In genomic region chr4:156034901-156035300, GRCm38 (mm10) we compare ENCODE assay signal across 9 mouse cellular contexts. TPM values are rescaled to one million over a fixed set of nuclear protein-coding genes. Genes with fewer than 3 reads are reported as not detected.
DNase-seq lines count a peak whose midpoint lies in the region; ATAC-seq and TF ChIP-seq lines count a peak whose summit lies in the region.
"Had no signal": no experiment of that assay in that cellular context is flagged by ENCODE, and none has a peak within 500 bp of the region (broad histone marks: within the 10 kb centered on the region; RNA-seq: fewer than 3 reads in every experiment).

No protein-coding gene starts in this region.

- DNase-seq in heart, embryonic 10.5 days (ENCODE audit: low spot score) = no peak
- no peak for DNase-seq in heart, postnatal 10 days
- peak; percentile 25 for DNase-seq in R1 (ENCODE audit: low read depth, low spot score)
- no peak for DNase-seq in hindbrain, postnatal 0 days (ENCODE audit: low spot score)
- DNase-seq in midbrain, postnatal 0 days (ENCODE audit: low spot score) = no peak
- DNase-seq in urinary bladder, postnatal 14 days (ENCODE audit: low spot score) = no peak
- DNase-seq in left cerebral cortex, postnatal 10 days (ENCODE audit: extremely low spot score in 1 of 2, low spot score in 2 of 2) = no peak
- DNase-seq in layer of hippocampus, postnatal 10 days (ENCODE audit: low spot score in 2 of 2) = no peak

- peaks cover 28% of the 10 kb centered on the region for H3K27me3 ChIP-seq in heart, embryonic 10.5 days (ENCODE audit: insufficient read depth, poor library complexity, severe bottlenecking)
- H3K27me3 ChIP-seq in hindbrain, postnatal 0 days (ENCODE audit: insufficient read depth, low read length) = peaks cover 12% of the 10 kb centered on the region
- peaks cover 17% of the 10 kb centered on the region for H3K27me3 ChIP-seq in midbrain, postnatal 0 days (ENCODE audit: insufficient read depth, low read length)

- peaks cover 38% of the 10 kb centered on the region for H3K4me1 ChIP-seq in heart, embryonic 10.5 days
- peaks cover 20% of the 10 kb centered on the region for H3K4me1 ChIP-seq in hindbrain, postnatal 0 days (ENCODE audit: insufficient read depth, low read length)
- peaks cover 25% of the 10 kb centered on the region for H3K4me1 ChIP-seq in midbrain, postnatal 0 days (ENCODE audit: insufficient read depth, low read length)

- H3K27ac ChIP-seq in heart, embryonic 10.5 days = no peak overlapping the region
- no peak overlapping the region for H3K27ac ChIP-seq in hindbrain, postnatal 0 days
- no peak overlapping the region for H3K27ac ChIP-seq in midbrain, postnatal 0 days (ENCODE audit: low read depth, low read length)

- ATAC-seq in hindbrain, postnatal 0 days = no peak
- no peak for ATAC-seq in midbrain, postnatal 0 days (ENCODE audit: low FRiP score)

- intact Hi-C loops in heart, postnatal 10 days (cut with DNase I) = loop anchor here (5.0 kb wide), 1 partner anchor 73 kb away; the partner anchor contains the start of gene C1qtnf12
- intact Hi-C loops in left cerebral cortex, postnatal 10 days (cut with DNase I) = loop anchor here (5.0 kb wide), 1 partner anchor 62 kb away; no protein-coding TSS in a partner anchor

- peak overlapping the region; percentile 21; the same call in 1 of the 2 replicates for H3K9ac ChIP-seq in hindbrain, postnatal 0 days (replicated peaks; ENCODE audit: low read length)
- peak overlapping the region; percentile 19; the same call in 1 of the 2 replicates for H3K9ac ChIP-seq in midbrain, postnatal 0 days (replicated peaks; ENCODE audit: low read length, poor library complexity, severe bottlenecking)

- H3K36me3 ChIP-seq in heart, embryonic 10.5 days = no peaks in the 10 kb centered on the region
- H3K36me3 ChIP-seq in hindbrain, postnatal 0 days (ENCODE audit: insufficient read depth, low read length) = no peaks in the 10 kb centered on the region
- H3K36me3 ChIP-seq in midbrain, postnatal 0 days (ENCODE audit: insufficient read depth, low read length) = no peaks in the 10 kb centered on the region

- peak overlapping the region; percentile 46 for H3K4me2 ChIP-seq in hindbrain, postnatal 0 days (ENCODE audit: low read depth, low read length)
- peak overlapping the region; percentile 43 for H3K4me2 ChIP-seq in midbrain, postnatal 0 days (ENCODE audit: low read depth, low read length, poor library complexity, severe bottlenecking)

- no peaks in the 10 kb centered on the region for H3K9me3 ChIP-seq in heart, embryonic 10.5 days
- no peaks in the 10 kb centered on the region for H3K9me3 ChIP-seq in hindbrain, postnatal 0 days (ENCODE audit: low read length)
- H3K9me3 ChIP-seq in midbrain, postnatal 0 days (ENCODE audit: low read length) = no peaks in the 10 kb centered on the region

- no peak for TF ChIP-seq CTCF in hindbrain, postnatal 0 days (IDR thresholded peaks at IDR 0.05; ENCODE audit: low read depth)
- no peak for TF ChIP-seq CTCF in midbrain, postnatal 0 days (IDR thresholded peaks at IDR 0.05)

- WGBS in heart, embryonic 10.5 days = 6% methylated on average over 25 of the region's 25 CpGs
- WGBS in hindbrain, postnatal 0 days = 2% methylated on average over 25 of the region's 25 CpGs
- WGBS in midbrain, postnatal 0 days = 2% methylated on average over 25 of the region's 25 CpGs

- peak overlapping the region; percentile 44 for H3K4me3 ChIP-seq in heart, embryonic 10.5 days
- H3K4me3 ChIP-seq in hindbrain, postnatal 0 days (ENCODE audit: low read length) = peak overlapping the region; percentile 30
- peak overlapping the region; percentile 22 for H3K4me3 ChIP-seq in midbrain, postnatal 0 days (ENCODE audit: low read depth, low read length)
- H3K4me3 ChIP-seq: erythroblast, embryonic 14.5 days had no signal

RNA-seq across cellular contexts. Expression of gene Tnfrsf18, which starts 8.9 kb away (rescaled TPM):
- polyA plus RNA-seq in heart, embryonic 10.5 days (2016; fragmentation: Nextera tagmentation; extraction: Ambion mirVana) = 1.4 and 1.7 TPM in 2 replicates
- total RNA-seq in heart, postnatal 10 days (2021) = under 1 TPM in 1 of 2 experiments, not detected in 1; 0.29 TPM
- total RNA-seq in hindbrain, postnatal 0 days (2014; rRNA removed) = 0.16 TPM in 1 of 2 replicates, not detected in the other
- polyA plus RNA-seq in hindbrain, postnatal 0 days (2015; fragmentation: Nextera tagmentation; extraction: Ambion mirVana) = 1.4 and 1.6 TPM in 2 replicates
- total RNA-seq in midbrain, postnatal 0 days (2014; rRNA removed) = not detected in 2 replicates
- polyA plus RNA-seq in midbrain, postnatal 0 days (2015; fragmentation: Nextera tagmentation; extraction: Ambion mirVana) = 1.5 and 2.2 TPM in 2 replicates
- not detected for total RNA-seq in left cerebral cortex, postnatal 10 days (2021)
- not detected for total RNA-seq in layer of hippocampus, postnatal 10 days (2021)
- polyA plus RNA-seq: erythroblast, embryonic 14.5 days had no signal

RNA-seq across cellular contexts. Expression of gene Tnfrsf4, which starts 21.3 kb away (rescaled TPM):
- polyA plus RNA-seq in heart, embryonic 10.5 days (2016; fragmentation: Nextera tagmentation; extraction: Ambion mirVana) = 0.28 and 1.0 TPM in 2 replicates
- total RNA-seq in heart, postnatal 10 days (2021) = under 1 TPM; 0.62 to 0.93 TPM
- total RNA-seq in hindbrain, postnatal 0 days (2014; rRNA removed) = 2.6 TPM in 1 of 2 replicates, not detected in the other
- polyA plus RNA-seq in hindbrain, postnatal 0 days (2015; fragmentation: Nextera tagmentation; extraction: Ambion mirVana) = 0.47 and 0.49 TPM in 2 replicates
- total RNA-seq in midbrain, postnatal 0 days (2014; rRNA removed) = 0.66 and 1.4 TPM in 2 replicates
- polyA plus RNA-seq in midbrain, postnatal 0 days (2015; fragmentation: Nextera tagmentation; extraction: Ambion mirVana) = 0.54 and 0.78 TPM in 2 replicates
- total RNA-seq in left cerebral cortex, postnatal 10 days (2021) = 1 to 10 TPM in 1 of 2 experiments, under 1 TPM in 1; 0.32 to 1.4 TPM
- 1 to 10 TPM; 1.2 to 2.2 TPM for total RNA-seq in layer of hippocampus, postnatal 10 days (2021)

RNA-seq across cellular contexts. Expression of gene Ttll10, which starts 24.3 kb away (rescaled TPM):
- polyA plus RNA-seq in heart, embryonic 10.5 days (2016; fragmentation: Nextera tagmentation; extraction: Ambion mirVana) = 0.19 and 0.38 TPM in 2 replicates
- not detected for total RNA-seq in heart, postnatal 10 days (2021)
- 0.26 TPM in 1 of 2 replicates, not detected in the other for total RNA-seq in hindbrain, postnatal 0 days (2014; rRNA removed)
- polyA plus RNA-seq in hindbrain, postnatal 0 days (2015; fragmentation: Nextera tagmentation; extraction: Ambion mirVana) = 0.08 TPM in 1 of 2 replicates, not detected in the other
- 1.9 TPM in 1 of 2 replicates, not detected in the other for total RNA-seq in midbrain, postnatal 0 days (2014; rRNA removed)
- polyA plus RNA-seq in midbrain, postnatal 0 days (2015; fragmentation: Nextera tagmentation; extraction: Ambion mirVana) = not detected in 2 replicates
- total RNA-seq in left cerebral cortex, postnatal 10 days (2021) = not detected
- under 1 TPM; 0.13 to 0.16 TPM for total RNA-seq in layer of hippocampus, postnatal 10 days (2021)
- polyA plus RNA-seq: erythroblast, embryonic 14.5 days had no signal

RNA-seq across cellular contexts. Expression of gene Sdf4, which starts 42.2 kb away (rescaled TPM):
- 139 and 148 TPM in 2 replicates for polyA plus RNA-seq in heart, embryonic 10.5 days (2016; fragmentation: Nextera tagmentation; extraction: Ambion mirVana)
- total RNA-seq in heart, postnatal 10 days (2021) = 100 to 1,000 TPM; 105 to 108 TPM
- total RNA-seq in hindbrain, postnatal 0 days (2014; rRNA removed) = 100 and 121 TPM in 2 replicates
- 122 and 127 TPM in 2 replicates for polyA plus RNA-seq in hindbrain, postnatal 0 days (2015; fragmentation: Nextera tagmentation; extraction: Ambion mirVana)
- 84.8 and 105 TPM in 2 replicates for total RNA-seq in midbrain, postnatal 0 days (2014; rRNA removed)
- 111 and 112 TPM in 2 replicates for polyA plus RNA-seq in midbrain, postnatal 0 days (2015; fragmentation: Nextera tagmentation; extraction: Ambion mirVana)
- total RNA-seq in left cerebral cortex, postnatal 10 days (2021) = 100 to 1,000 TPM; 136 to 139 TPM
- total RNA-seq in layer of hippocampus, postnatal 10 days (2021) = 100 to 1,000 TPM; 128 to 136 TPM

RNA-seq across cellular contexts. Expression of gene B3galt6, which starts 42.5 kb away (rescaled TPM):
- 10.7 and 12.9 TPM in 2 replicates for polyA plus RNA-seq in heart, embryonic 10.5 days (2016; fragmentation: Nextera tagmentation; extraction: Ambion mirVana)
- total RNA-seq in heart, postnatal 10 days (2021) = 1 to 10 TPM; 3.4 to 3.7 TPM
- 48.8 and 56.8 TPM in 2 replicates for total RNA-seq in hindbrain, postnatal 0 days (2014; rRNA removed)
- 26.1 and 26.2 TPM in 2 replicates for polyA plus RNA-seq in hindbrain, postnatal 0 days (2015; fragmentation: Nextera tagmentation; extraction: Ambion mirVana)
- total RNA-seq in midbrain, postnatal 0 days (2014; rRNA removed) = 52.5 and 57.2 TPM in 2 replicates
- 31.1 and 32.2 TPM in 2 replicates for polyA plus RNA-seq in midbrain, postnatal 0 days (2015; fragmentation: Nextera tagmentation; extraction: Ambion mirVana)
- 10 to 100 TPM; 11.4 to 11.8 TPM for total RNA-seq in left cerebral cortex, postnatal 10 days (2021)
- total RNA-seq in layer of hippocampus, postnatal 10 days (2021) = 10 to 100 TPM; 10.6 to 11.6 TPM
